Mouse (Mus musculus) T-helper 2 cell (primary cell): Measurements from ENCODE around the gene Metap2.

Source experiments
- in situ Hi-C: fragments of 300-600 bp; cut with MboI, MseI; formaldehyde crosslinking; loops from one replicate; pipeline ENCODE4 v1.15.1; 2025; ENCODE audit warnings: high pct_unique_total_duplicates

Gene Metap2

DNA sequence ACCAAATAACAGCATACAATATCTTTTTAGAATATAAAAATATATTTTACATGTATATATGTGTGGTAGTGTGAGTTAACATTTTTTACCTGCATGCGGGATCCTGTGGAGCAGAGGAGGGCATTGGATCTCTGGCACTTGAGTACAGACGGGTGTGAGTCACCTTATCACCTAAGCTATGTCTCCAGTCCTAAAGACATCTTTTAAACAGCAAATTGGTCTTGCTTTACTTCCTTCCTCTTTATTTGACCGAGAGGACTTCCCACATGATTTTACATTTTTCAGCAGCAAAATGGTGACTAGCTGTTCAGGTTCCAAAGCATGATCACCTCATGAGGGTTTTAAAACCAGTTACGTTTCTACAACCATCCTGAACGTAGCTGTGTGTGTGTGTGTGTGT, 14.4 kb upstream of the Metap2 start:
- in situ Hi-C loops = no loop called here

DNA sequence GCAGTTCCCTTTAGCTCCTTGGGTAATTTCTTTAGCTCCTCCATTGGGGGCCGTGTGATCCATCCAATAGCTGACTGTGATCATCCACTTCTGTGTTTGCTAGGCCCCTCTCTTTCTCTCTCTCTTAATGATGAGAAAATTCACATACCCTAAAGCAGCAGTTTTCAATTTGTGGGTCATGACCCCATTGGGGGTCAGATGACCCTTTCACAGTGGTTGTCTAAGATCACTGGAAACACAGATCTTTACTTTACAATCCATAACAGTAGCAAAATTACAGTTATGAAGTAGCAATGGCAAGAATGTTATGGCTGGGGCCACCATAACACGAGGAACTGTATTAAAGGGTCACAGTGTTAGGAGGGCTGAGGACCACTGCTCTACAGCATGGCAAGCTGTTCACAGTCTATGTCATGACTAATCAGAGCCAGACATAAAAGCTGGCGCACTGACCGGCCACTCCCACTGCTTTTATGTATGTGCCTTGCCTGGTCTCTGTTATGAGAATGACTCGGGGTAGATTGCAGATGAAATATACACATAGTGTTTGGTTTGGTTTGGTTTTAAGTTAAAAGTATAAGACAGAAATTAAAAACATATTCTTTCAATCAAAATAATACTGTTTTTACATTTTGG, 13.0 kb upstream of the Metap2 start:
- in situ Hi-C loops = no loop called here

DNA sequence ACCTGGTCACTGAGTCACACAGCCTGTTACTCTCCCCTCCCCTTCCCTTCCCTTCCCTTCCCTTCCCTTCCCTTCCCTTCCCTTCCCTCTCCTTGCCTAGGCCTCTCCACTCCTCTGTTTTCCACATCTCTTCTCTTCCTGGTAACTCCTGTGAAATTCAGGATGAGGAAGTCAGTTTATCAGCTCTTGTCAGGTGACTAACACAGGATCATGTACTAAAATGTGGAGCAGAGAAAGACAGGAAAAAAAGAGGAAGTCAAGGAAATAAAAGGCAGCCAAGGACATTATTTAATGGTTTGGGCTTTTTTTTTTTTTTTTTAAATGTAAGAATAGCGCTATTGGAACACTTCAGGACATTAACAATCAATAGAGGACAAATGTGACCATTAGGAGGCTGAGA, 12.1 kb upstream of the Metap2 start:
- in situ Hi-C loops = no loop called here

DNA sequence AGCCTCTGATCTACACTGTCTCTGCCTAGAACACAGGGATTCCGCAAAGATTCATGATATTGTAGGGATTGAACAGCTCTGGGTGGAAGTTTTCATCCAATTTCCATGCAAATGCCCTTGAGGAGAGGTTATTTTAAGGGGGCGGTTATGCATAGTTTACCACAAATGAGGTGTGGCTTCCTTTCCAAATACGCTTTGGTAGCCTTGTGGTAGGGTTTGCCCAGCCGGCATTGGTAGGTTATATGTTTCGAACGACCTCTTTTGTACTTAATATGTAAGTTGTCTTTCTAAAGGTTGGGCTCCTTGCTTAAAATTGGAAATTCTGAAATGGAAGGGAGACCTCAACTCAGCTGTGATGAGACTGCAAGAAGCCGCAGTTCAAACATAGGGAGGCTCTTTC, 11.6 kb upstream of the Metap2 start:
- in situ Hi-C loops = no loop called here

DNA sequence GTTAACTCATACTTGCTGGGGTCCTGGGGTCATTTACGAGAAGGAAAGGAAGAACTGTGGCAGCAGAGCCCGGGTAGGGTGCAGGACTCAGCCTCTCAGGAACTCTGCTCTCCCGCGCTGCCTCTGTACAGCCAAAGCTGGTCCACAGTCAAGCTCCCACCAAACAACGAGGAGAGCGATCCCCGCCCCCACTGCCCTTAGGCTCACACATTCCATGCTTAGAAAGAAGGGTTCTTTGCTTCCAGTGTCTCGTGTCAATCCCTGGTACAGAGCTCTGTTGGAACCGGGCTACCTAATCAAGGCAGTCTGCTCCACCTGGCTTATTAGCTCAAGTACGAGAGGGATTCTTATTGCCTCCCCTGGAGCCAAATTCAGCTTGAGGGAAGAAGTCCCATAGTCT, 10.5 kb upstream of the Metap2 start:
- in situ Hi-C loops = no loop called here

DNA sequence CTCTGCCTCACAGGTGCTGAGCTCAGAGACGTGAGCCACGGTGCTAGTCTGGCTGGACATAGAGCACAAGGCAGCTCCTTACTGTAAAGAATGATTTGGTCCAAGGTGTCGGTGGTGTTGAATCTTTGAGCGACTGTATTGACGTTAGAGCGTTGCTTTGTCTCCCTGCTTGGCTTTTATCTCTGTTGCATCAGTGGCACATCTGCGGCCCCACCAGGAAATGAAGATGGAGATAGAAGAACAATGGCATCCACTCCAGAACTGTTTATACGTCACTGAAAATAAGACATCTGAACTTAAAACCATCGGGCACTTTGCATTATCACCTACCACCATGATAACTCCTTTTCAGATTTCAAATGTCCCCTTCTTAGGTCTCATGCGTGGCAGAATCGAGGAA, 3.0 kb upstream of the Metap2 start:
- in situ Hi-C loops = no loop called here

DNA sequence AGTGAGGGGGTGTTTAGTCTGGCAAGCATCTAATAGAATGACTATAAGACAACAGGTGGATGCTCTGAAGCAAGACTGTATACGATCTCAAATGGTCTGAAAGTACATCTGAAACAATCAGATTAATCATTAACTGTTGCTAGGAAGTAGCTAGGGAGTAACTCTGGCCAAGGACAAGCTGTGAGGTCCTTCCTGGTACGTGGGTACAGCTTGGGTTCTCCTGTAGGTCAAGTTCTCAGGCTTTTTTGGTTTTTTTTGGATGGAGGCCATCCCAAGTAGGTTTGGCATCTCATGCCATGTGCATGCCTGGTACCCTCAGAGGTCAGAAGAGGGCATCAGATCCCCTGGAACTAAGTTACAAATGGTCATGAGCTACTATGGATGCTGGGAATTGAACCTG, 2.4 kb upstream of the Metap2 start:
- in situ Hi-C loops = no loop called here

DNA sequence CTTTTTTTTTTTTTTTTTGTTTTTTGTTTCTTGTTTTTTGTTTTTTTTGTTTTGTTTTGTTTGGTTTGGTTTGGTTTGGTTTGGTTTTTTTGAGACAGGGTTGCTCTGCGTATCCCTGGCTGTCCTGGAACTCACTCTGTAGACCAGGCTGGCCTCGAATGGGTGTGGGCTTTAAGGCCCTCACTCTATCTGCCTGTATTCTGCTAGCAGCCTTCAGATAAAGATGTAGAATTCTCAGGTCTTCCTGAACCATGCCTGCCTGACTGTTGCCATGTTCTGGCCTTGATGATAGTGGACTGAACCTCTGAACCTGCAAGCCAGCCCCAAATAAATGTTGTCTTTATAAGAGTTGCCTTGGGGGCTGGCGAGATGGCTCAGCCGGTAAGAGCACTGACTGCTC, 4.3 kb downstream of the Metap2 start:
- in situ Hi-C loops = no loop called here

DNA sequence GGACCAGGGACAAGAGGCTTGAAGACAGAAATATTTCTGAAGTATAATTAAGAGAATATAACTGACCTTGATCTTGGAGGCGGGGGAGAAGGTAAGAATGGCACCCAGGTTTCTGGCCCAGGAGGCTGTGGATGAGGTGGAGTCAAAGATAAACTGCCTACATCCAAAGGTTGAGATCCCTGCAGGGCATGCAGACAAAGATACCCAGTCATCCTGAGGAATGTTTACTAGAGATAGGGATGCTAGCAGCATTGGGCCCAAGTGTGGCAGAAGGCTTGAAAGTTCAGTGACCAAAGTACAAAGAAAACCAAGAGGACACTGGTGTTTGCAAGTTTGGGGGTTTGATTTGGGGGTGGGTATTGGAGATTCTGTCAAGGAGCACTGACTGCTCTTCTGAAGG, 5.9 kb downstream of the Metap2 start:
- in situ Hi-C loops = no loop called here

DNA sequence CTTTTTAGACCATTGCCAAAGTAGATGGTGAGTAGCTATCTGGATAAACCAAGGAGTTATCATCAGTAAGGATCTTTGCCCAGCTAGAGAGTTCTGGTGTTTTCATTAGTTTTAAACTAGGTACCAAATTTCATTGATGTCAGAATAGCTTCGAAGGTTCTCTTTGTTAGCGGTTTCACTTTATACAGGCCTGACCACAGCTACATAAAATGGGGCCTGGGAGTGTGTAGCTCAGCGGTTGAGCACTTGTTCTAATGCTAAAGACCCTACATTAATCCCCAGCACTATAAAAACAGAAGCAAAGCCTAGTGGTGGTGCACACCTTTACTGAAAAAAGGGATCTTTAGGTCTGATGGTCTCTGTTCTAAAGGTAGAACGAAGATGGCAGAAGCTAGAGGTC, 6.3 kb downstream of the Metap2 start:
- in situ Hi-C loops = no loop called here

DNA sequence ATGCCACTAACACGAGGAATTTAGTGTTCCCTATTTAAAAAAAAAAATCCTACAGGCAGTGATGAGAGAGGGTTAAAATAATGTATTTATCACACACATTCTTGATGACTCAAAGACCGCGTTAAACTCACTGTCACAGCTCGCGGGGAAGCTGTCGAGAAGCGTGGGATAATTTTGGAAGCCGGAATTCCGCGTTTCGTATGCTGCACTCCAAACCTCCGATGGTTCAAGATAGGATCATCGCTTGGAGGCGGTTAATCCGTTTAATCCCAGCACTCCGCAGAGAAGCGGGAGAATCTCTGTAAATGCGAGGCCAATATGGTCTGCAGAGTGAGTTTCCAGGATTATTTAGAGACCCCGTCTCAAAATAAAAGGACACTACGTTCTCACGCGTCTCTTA, 6.9 kb downstream of the Metap2 start:
- in situ Hi-C loops = no loop called here

DNA sequence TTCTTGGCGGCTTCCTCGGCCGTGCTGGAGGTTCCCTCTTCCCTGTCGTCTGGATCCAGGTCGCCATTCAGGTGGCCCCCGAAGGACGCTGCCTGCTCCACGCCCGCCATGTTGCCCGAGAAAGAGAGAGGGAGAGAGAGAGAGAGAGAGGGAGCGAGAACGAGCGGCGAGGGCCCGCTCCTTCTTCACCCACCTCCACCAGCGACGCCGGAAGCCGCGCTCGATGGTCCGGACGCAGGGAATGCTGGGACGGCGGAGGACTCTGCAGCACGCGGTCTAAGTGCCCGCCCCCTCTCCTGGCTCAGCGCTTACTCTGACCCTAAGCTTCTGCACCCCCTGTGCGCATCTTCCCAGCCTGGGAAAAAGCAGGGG, 7.3 kb downstream of the Metap2 start:
- in situ Hi-C loops = no loop called here

DNA sequence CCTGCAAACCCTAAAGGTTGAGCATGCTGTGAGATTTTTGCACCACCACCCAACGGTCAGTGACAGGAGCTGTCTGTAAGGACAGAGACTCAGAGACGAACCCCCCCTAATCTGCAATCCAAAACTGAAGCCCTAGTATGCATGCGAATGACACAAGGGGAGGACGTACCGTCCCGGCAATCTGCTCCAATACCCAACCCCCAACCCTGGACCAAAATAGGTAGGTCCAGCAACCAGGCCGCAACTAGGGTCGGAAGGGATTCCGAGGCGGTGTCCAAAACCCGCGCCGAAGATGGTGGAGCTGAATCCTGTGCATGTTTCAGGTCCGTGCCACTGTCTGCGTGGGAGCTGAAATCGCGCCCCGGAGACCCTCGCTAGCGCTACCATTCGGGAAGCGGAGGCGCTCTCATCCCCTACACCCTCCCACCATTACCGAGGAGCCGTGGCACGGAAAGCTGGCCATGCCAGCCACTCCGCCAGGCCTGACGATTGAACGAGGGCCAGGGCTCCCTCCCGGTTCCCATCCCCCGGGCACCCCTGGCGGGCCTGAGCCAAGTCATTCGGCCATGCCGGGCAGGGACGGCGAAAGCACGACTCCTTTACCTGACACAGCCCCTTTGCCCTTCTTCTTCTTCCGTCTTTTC, 7.8 kb downstream of the Metap2 start:
- in situ Hi-C loops = no loop called here

DNA sequence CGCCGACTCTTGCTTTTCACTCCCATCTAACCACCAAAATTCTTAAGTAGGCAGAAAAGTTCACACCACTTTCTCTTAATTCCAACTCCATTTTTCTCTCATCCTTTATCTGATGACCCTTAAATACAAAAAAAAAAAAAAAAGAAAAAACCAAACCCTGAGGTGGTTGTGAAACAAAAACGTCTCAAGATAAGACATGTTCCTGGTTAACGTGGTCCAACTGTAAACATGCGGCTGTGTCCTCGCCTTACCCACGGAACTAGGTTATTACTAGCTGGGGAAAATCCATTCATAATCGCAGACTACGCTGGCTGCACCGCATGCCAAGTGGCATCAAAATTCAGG, 8.3 kb downstream of the Metap2 start:
- in situ Hi-C loops = no loop called here

DNA sequence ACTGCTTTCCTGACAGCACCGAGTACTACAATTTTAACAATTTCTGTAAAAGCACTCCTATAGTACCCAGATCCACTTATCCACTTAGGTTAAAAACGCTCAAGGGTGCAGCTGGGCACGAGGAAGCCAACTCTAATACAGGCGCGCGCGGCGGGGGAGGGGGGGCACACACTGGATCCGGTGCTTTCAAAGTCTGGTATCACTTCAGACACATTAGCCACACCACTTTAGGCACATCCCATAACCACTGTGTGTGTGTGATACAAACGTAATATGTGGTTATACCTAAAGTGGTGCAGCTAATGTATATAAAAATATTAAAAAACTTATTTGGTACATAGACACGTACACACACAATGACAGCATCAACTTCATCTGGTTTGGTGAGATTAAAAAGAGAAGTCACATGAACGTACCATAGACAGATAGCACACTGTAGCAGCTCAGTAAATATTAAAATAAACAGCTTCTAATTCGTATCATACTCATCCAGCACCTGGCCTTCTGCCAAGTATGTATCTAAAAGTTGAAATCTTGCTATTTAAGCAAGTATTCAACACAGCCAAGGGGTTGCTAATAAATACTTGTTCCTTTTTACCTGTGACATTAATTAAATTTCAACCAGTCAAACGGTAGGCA, 10.9 kb downstream of the Metap2 start:
- in situ Hi-C loops = no loop called here

DNA sequence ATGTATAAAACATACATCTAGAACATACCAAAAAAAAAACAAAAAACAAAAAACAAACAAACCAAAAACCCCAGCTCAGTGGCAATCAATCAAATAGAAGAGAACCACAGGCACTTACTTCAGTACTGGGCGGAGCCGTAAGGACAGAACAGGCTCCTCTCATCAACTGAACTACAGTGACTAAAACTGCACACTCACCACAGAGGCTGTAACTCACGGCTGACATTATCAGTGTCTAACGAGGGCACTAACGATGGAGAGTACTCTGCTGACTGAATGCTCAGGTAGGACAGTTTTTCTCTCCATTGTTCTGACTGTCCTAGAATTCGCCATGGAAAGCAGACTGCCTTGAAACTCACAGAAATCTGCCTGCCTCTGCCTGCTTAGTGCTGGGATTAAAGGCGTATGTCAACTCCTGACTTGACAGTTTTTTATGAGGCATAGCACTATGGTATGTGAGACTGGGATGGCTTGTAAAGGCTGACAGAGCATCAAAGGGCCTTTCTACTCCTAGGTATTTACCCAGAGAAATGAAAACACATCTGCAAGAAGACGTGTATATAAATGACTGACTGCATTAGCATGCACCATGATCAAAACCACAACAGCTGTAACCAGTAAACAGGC, 14.0 kb downstream of the Metap2 start:
- in situ Hi-C loops = no loop called here

DNA sequence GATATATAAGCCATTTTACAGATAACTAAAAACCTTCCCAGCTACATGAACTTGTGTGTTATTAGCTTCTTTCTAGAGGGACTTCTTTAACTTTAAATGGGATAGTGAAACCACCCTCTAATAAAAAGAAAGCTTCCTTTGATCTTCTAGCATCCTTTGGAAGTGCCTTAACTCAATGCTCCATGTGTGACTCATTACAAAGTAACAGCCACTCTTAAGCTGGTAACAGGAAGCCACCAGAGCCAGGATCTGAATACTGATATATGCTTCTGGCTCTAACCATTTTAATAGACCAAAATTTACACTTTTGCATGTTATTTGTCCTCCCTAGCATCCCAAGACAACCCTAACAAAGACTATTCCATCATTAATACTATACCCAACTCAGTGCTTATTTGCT, 15.0 kb downstream of the Metap2 start:
- in situ Hi-C loops = no loop called here

DNA sequence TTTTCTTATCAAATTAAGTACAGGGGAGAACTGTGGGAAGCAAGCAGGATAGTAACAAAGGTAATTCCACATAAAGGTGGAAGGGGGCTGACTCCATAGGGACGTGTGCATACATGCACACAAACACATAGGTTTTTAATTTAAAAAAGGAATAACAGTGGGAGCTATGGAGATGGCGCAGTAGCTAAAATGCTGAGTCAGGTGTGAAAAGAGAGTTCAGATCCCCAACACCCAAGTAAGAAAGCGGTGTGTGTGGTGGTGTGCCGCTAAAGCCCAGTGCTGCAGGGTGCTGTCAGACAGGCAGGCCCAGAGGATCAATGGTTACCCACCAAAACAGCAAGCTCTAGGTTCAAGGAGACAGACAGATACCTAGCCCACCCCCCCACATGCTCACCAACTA, 18.2 kb downstream of the Metap2 start:
- in situ Hi-C loops = no loop called here

DNA sequence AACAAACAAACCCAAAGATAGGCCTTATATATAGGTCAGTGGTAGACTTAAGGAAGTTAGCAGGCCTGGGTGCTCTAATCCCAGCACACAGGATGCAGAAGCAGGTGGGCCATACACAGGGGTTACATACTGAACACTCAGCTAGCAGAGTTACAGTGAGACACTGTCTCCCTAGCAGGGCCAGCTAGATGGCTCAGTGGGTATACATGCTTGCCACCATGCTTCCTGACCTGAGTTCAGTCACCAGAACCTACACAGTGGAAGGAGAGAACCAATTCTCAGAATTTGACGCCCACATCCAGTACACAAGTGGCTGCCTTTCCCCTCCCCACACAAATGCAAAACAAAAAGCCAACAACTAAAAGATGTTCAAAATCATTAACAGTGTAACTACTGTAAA, 20.1 kb downstream of the Metap2 start:
- in situ Hi-C loops = no loop called here

DNA sequence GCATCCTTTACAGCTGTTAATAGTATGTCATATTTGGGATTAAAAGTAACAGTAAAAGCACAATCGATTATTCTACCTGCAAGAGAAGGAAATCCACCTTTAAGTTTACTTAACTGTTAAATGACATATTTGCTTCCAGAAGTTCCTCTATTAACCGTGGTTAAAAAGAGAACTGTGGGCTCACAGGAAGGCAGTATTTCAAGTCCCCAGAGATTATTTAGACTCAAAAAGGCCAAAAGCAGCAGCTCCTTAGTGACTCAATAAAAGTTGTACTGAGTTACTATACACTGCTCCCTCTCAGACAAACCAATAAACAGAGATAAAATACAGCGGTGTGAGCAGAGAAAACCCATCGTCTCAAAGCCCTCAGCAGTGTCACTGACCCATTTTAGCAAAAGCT, 28.0 kb downstream of the Metap2 start:
- in situ Hi-C loops = no loop called here

DNA sequence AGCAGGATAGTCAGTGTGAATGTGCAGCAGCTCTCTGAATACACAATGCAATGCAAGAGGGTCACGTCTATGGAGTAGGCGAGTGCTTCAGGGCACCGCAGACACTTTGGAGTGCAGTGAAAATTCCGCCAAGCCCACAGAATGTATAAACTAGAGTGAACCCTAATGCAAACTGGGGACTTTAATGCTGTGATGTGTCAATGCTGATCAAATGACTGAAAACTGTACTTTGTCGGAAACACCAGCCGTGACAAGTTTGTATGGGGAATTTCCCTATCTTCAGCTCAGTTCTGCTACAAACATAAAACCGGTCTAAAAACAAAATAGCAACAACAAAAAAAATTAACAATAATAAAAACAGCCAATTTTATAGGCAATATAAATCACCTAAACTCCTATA, 28.5 kb downstream of the Metap2 start:
- in situ Hi-C loops = no loop called here

DNA sequence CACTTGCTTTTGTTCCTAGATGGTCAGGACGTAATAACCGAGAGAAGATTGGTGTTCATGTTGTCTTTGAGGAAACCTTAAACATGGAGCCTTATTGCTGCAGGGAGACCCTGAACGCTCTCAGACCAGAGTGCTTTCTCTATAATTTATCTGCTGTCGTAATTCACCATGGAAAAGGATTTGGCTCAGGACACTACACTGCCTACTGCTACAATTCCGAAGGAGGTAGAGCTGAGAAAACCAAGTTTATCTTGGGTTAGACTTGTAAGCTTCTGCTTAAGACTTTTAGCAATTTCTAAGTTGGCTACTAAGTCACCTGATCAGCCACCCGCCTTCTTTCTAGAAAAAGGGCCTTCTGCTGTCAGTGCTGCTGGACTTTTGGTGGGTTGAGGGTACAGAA, 40.8 kb downstream of the Metap2 start:
- in situ Hi-C loops = no loop called here

DNA sequence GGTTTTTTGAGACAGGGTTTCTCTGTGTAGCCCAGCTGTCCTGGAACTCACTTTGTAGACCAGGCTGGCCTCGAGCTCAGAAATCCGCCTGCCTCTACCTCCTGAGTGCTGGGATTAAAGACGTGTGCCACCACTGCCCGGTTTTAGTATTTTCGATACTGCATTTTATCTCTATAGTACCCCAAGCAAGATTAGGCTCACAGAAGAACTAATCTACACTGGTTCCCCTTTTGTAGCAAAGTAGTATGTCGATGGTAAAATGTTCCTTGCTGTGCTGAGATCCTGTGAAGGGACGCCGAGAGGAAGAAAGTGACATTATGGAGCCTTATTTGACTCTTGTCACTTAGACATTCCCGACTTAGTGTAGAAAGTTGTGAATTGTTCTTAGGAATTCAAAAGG, 41.8 kb downstream of the Metap2 start:
- in situ Hi-C loops = no loop called here
